Mouse (Mus musculus) CH12.LX (cell line): Measurements from ENCODE around the gene Med13. TPM values are rescaled to one million over a fixed set of nuclear protein-coding genes. Genes with fewer than 3 reads are reported as not detected.

Experiments used
- DNase-seq: peaks from one replicate; pipeline ENCODE4 v3.0.0-alpha.2; 2013; ENCODE audit errors: extremely low read depth
- H3K27ac ChIP-seq: 2 replicates; pipeline ENCODE4 v1.5.1; 2012; ENCODE audit warnings: low read depth, mild to moderate bottlenecking, control low read depth, moderate library complexity; ENCODE audit not compliant: insufficient read depth
- H3K27me3 ChIP-seq: replicated peaks from 2 replicates; pipeline ENCODE3; 2012; ENCODE audit warnings: inconsistent platforms
- H3K36me3 ChIP-seq, 2 experiments: replicated peaks in 1 of 2; 2 replicates each; pipeline versions ENCODE3 to v1.6.1; 2012; ENCODE audit warnings: inconsistent platforms in 1 of 2, low read length in 1 of 2, mild to moderate bottlenecking in 1 of 2, mixed read lengths in 1 of 2, moderate library complexity in 1 of 2; ENCODE audit not compliant: control insufficient read depth in 1 of 2, insufficient read depth in 1 of 2
- H3K4me1 ChIP-seq, 2 experiments: 2 replicates each; pipeline ENCODE4 v1.6.1; 2012; ENCODE audit warnings: inconsistent platforms in 1 of 2, moderate library complexity in 1 of 2; ENCODE audit not compliant: insufficient read depth in 2 of 2, control insufficient read depth in 1 of 2
- H3K4me2 ChIP-seq: 2 replicates; pipeline ENCODE4 v1.6.1; 2012; ENCODE audit warnings: low read depth, mild to moderate bottlenecking, control low read depth; ENCODE audit not compliant: poor library complexity, insufficient read depth, severe bottlenecking
- H3K4me3 ChIP-seq, 3 experiments: fragments of 150-350 bp in 1 of 3; sonication (generic) in 1 of 3; replicated peaks in 1 of 3; 2 replicates each; pipeline versions ENCODE3 to v1.5.1; 2011 to 2012; ENCODE audit warnings: low read depth in 2 of 3, low read length in 2 of 3, mild to moderate bottlenecking in 2 of 3, moderate library complexity in 2 of 3, control low read depth in 1 of 3, improper control_type of control experiment in 1 of 3, inconsistent platforms in 1 of 3, mixed read lengths in 1 of 3; ENCODE audit not compliant: poor library complexity in 1 of 3
- H3K79me2 ChIP-seq: replicated peaks from 2 replicates; pipeline ENCODE4 v1.6.1; 2012; ENCODE audit warnings: mild to moderate bottlenecking, moderate library complexity; ENCODE audit not compliant: control insufficient read depth, poor library complexity, insufficient read depth, severe bottlenecking; ENCODE audit errors: extremely low read depth
- H3K9ac ChIP-seq: 2 replicates; pipeline ENCODE4 v1.6.1; 2012; ENCODE audit warnings: low read depth, mild to moderate bottlenecking, control low read depth, moderate library complexity; ENCODE audit not compliant: insufficient read depth
- H3K9me3 ChIP-seq: replicated peaks from 2 replicates; pipeline ENCODE3; 2012; ENCODE audit warnings: low read length, inconsistent platforms, mixed read lengths
- BHLHE40 ChIP-seq: IDR thresholded peaks from 2 replicates; pipeline ENCODE4 v1.6.1; 2011; ENCODE audit warnings: mild to moderate bottlenecking, low read depth, low read length, improper control_type of control experiment
- CHD1 ChIP-seq: IDR thresholded peaks from 2 replicates; pipeline ENCODE4 v1.6.1; 2012; ENCODE audit warnings: low read depth, low read length, improper control_type of control experiment, inconsistent platforms
- CHD2 ChIP-seq: IDR thresholded peaks from 2 replicates; pipeline ENCODE4 v1.6.1; 2011; ENCODE audit warnings: low read length, improper control_type of control experiment
- CTCF ChIP-seq, 2 experiments: IDR thresholded peaks in 1 of 2; conservative IDR thresholded peaks in 1 of 2; 2 replicates each; pipeline ENCODE4 v1.5.1; 2011 to 2012; ENCODE audit warnings: low read depth in 2 of 2, low read length in 2 of 2, improper control_type of control experiment in 1 of 2, inconsistent platforms in 1 of 2, mild to moderate bottlenecking in 1 of 2, moderate library complexity in 1 of 2
- E2F4 ChIP-seq: IDR thresholded peaks from 2 replicates; pipeline ENCODE4 v1.6.1; 2011; ENCODE audit warnings: low read depth, low read length, improper control_type of control experiment; ENCODE audit not compliant: insufficient replicate concordance
- ELF1 ChIP-seq: IDR thresholded peaks from 2 replicates; pipeline ENCODE4 v1.6.1; 2014; ENCODE audit warnings: low read depth, mild to moderate bottlenecking, inconsistent platforms, low read length, improper control_type of control experiment
- EP300 ChIP-seq: IDR thresholded peaks from 2 replicates; pipeline ENCODE4 v1.6.1; 2011; ENCODE audit warnings: low read length, improper control_type of control experiment
- ETS1 ChIP-seq: conservative IDR thresholded peaks from 2 replicates; pipeline ENCODE4 v1.6.1; 2012; ENCODE audit warnings: low read depth, mild to moderate bottlenecking, inconsistent platforms, low read length, improper control_type of control experiment, moderate library complexity
- GABPA ChIP-seq: IDR thresholded peaks from 2 replicates; pipeline ENCODE4 v1.6.1; 2012; ENCODE audit warnings: low read depth, low read length, improper control_type of control experiment, inconsistent platforms; ENCODE audit not compliant: insufficient replicate concordance
- HCFC1 ChIP-seq: IDR thresholded peaks from 2 replicates; pipeline ENCODE4 v1.6.1; 2012; ENCODE audit warnings: low read depth, mild to moderate bottlenecking, inconsistent platforms, low read length, improper control_type of control experiment
- IRF4 ChIP-seq: IDR thresholded peaks from 2 replicates; pipeline ENCODE4 v1.6.1; 2014; ENCODE audit warnings: low read depth, mild to moderate bottlenecking, inconsistent platforms, low read length, improper control_type of control experiment
- JUN ChIP-seq: IDR thresholded peaks from 2 replicates; pipeline ENCODE4 v1.6.1; 2011; ENCODE audit warnings: low read depth, mild to moderate bottlenecking, low read length, improper control_type of control experiment, moderate library complexity; ENCODE audit not compliant: insufficient read depth
- JUND ChIP-seq: conservative IDR thresholded peaks from 2 replicates; pipeline ENCODE4 v1.6.1; 2011; ENCODE audit warnings: low read depth, low read length, improper control_type of control experiment
- KAT2A ChIP-seq: IDR thresholded peaks from 2 replicates; pipeline ENCODE4 v1.6.1; 2012; ENCODE audit warnings: low read length, improper control_type of control experiment, inconsistent platforms; ENCODE audit not compliant: insufficient replicate concordance
- MAFK ChIP-seq: IDR thresholded peaks from 2 replicates; pipeline ENCODE4 v1.6.1; 2011; ENCODE audit warnings: low read length, improper control_type of control experiment; ENCODE audit not compliant: insufficient replicate concordance
- MAX ChIP-seq: IDR thresholded peaks from 2 replicates; pipeline ENCODE4 v1.6.1; 2011; ENCODE audit warnings: low read length, improper control_type of control experiment
- MAZ ChIP-seq: IDR thresholded peaks from 2 replicates; pipeline ENCODE4 v1.6.1; 2012; ENCODE audit warnings: low read depth, mild to moderate bottlenecking, inconsistent platforms, low read length, improper control_type of control experiment, moderate library complexity
- MEF2A ChIP-seq: IDR thresholded peaks from 2 replicates; pipeline ENCODE4 v1.6.1; 2014; ENCODE audit warnings: low read depth, mild to moderate bottlenecking, inconsistent platforms, low read length, improper control_type of control experiment, borderline replicate concordance
- MXI1 ChIP-seq: IDR thresholded peaks from 2 replicates; pipeline ENCODE4 v1.6.1; 2011; ENCODE audit warnings: mild to moderate bottlenecking, low read depth, low read length, improper control_type of control experiment
- MYC ChIP-seq: IDR thresholded peaks from 2 replicates; pipeline ENCODE4 v1.6.1; 2011; ENCODE audit warnings: low read depth, mild to moderate bottlenecking, improper control_type of control experiment, low read length
- NELFE ChIP-seq: IDR thresholded peaks from 2 replicates; pipeline ENCODE4 v1.6.1; 2011; ENCODE audit warnings: low read depth, low read length, improper control_type of control experiment
- NRF1 ChIP-seq: IDR thresholded peaks from 2 replicates; pipeline ENCODE4 v1.6.1; 2014; ENCODE audit warnings: low read depth, mild to moderate bottlenecking, inconsistent platforms, low read length, improper control_type of control experiment, moderate library complexity
- PAX5 ChIP-seq: IDR thresholded peaks from 2 replicates; pipeline ENCODE4 v1.6.1; 2012; ENCODE audit warnings: low read length, inconsistent platforms, mixed read lengths
- POLR2A ChIP-seq: IDR thresholded peaks from 2 replicates; pipeline ENCODE4 v1.6.1; 2011; ENCODE audit warnings: low read depth, mild to moderate bottlenecking, improper control_type of control experiment, low read length
- POLR2AphosphoS2 ChIP-seq: IDR thresholded peaks from 2 replicates; pipeline ENCODE4 v1.6.1; 2011; ENCODE audit warnings: low read depth, low read length, improper control_type of control experiment
- RAD21 ChIP-seq: IDR thresholded peaks from 2 replicates; pipeline ENCODE4 v1.6.1; 2011; ENCODE audit warnings: low read depth, mild to moderate bottlenecking, low read length, improper control_type of control experiment, moderate library complexity
- RCOR1 ChIP-seq: conservative IDR thresholded peaks from 2 replicates; pipeline ENCODE4 v1.6.1; 2012; ENCODE audit warnings: low read depth, mild to moderate bottlenecking, inconsistent platforms, low read length, improper control_type of control experiment
- SIN3A ChIP-seq: IDR thresholded peaks from 2 replicates; pipeline ENCODE4 v1.6.1; 2012; ENCODE audit warnings: low read length, improper control_type of control experiment, inconsistent platforms
- SMC3 ChIP-seq: IDR thresholded peaks from 2 replicates; pipeline ENCODE4 v1.6.1; 2011; ENCODE audit warnings: low read depth, low read length, improper control_type of control experiment
- TBP ChIP-seq: conservative IDR thresholded peaks from 2 replicates; pipeline ENCODE4 v1.6.1; 2011; ENCODE audit warnings: low read depth, low read length, improper control_type of control experiment
- TCF12 ChIP-seq: IDR thresholded peaks from 2 replicates; pipeline ENCODE4 v1.6.1; 2014; ENCODE audit warnings: low read depth, mild to moderate bottlenecking, inconsistent platforms, low read length, improper control_type of control experiment
- UBTF ChIP-seq: IDR thresholded peaks from 2 replicates; pipeline ENCODE4 v1.6.1; 2012; ENCODE audit warnings: low read depth, mild to moderate bottlenecking, inconsistent platforms, low read length, improper control_type of control experiment, moderate library complexity
- USF1 ChIP-seq: IDR thresholded peaks from 2 replicates; pipeline ENCODE4 v1.6.1; 2014; ENCODE audit warnings: low read depth, mild to moderate bottlenecking, inconsistent platforms, low read length, improper control_type of control experiment
- USF2 ChIP-seq: conservative IDR thresholded peaks from 2 replicates; pipeline ENCODE4 v1.6.1; 2011; ENCODE audit warnings: low read depth, low read length, improper control_type of control experiment
- ZC3H11A ChIP-seq: IDR thresholded peaks from 2 replicates; pipeline ENCODE4 v1.6.1; 2012; ENCODE audit warnings: low read depth, mild to moderate bottlenecking, inconsistent platforms, low read length, improper control_type of control experiment
- ZKSCAN1 ChIP-seq: IDR thresholded peaks from 2 replicates; pipeline ENCODE4 v1.6.1; 2012; ENCODE audit warnings: low read depth, inconsistent platforms, low read length, improper control_type of control experiment, borderline replicate concordance
- ZMIZ1 ChIP-seq: IDR thresholded peaks from 2 replicates; pipeline ENCODE4 v1.6.1; 2012; ENCODE audit warnings: low read depth, mild to moderate bottlenecking, inconsistent platforms, low read length, improper control_type of control experiment
- ZNF384 ChIP-seq: IDR thresholded peaks from 2 replicates; pipeline ENCODE4 v1.6.1; 2012; ENCODE audit warnings: low read depth, low read length, improper control_type of control experiment, inconsistent platforms
- dilution Hi-C: fragments of 300-500 bp; cut with MboI; formaldehyde crosslinking; loops from 2 replicates; pipeline ENCODE4 v1.14.3; 2020; ENCODE audit warnings: low sequenced_read_pairs; ENCODE audit not compliant: extremely low pct_unique_long_range_greater_than_20kb, extremely low pct_ligation_motif_present
- in situ Hi-C: fragments of 300-500 bp; cut with MboI; formaldehyde crosslinking; loops from 3 replicates; pipeline ENCODE4 v1.14.3; 2019; ENCODE audit warnings: low sequenced_read_pairs, low pct_ligation_motif_present, low pct_unique_long_range_greater_than_20kb, mixed read lengths
- polyA plus RNA-seq: library from polyadenylated mRNA; unstranded; fragments of >175 nt; gene quantifications from 2 replicates; pipeline ENCODE4 v1.2.1, GENCODE M21; 2012; ENCODE audit warnings: low read depth; ENCODE audit not compliant: insufficient read length
- total RNA-seq, 2 experiments: library from RNA; depleted of rRNA; stranded (reverse); fragments of 300-350 nt in 1 of 2; fragments of >200 nt in 1 of 2; gene quantifications; 2 replicates each; pipeline ENCODE4 v1.2.3; 2012 to 2014

The Med13 gene
- total and polyA plus RNA-seq, 3 experiments, result 37.9 to 47.6 (median 41.5) TPM

DNA sequence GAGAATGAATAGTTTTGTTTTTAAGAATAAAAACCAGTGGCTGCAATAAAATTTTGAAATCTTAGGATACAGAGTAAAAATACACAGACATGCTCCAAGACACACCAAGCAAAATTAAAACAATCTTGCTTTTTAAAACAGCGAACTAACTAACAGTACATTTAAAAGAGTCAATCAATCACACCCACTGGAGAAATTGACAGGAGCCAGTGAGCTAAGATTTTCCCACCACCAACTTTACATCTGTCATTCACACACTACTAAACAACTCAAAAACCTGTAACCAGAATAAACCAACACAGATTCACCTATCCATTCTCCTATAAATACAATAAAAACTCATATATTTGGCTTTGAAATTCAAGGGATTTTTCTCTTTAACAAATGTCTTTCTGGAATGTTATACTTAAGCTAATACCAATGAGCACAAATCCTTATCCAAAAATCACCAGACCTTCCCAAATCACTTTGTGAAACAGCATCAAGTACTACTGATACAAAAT lies 6.7 kb downstream of the Med13 start:
- H3K4me3 ChIP-seq, result no peak overlapping the region
- H3K27ac ChIP-seq, result no peak overlapping the region
- peaks cover 18 to 55% of the 10 kb centered on the region in 2 experiments for H3K36me3 ChIP-seq
- peaks cover 71% of the 10 kb centered on the region for H3K79me2 ChIP-seq
- no peak for TF ChIP-seq MAZ
- no peak for TF ChIP-seq HCFC1
- no peak for TF ChIP-seq NRF1
- TF ChIP-seq USF1, result no peak
- no peak for TF ChIP-seq SMC3
- TF ChIP-seq GABPA, result no peak
- no peak for TF ChIP-seq ZMIZ1
- no peak for TF ChIP-seq TBP
- no peak for TF ChIP-seq NELFE
- no peak for TF ChIP-seq TCF12
- no peak for TF ChIP-seq E2F4
- no peak for TF ChIP-seq USF2
- no peak for TF ChIP-seq UBTF
- peak; percentile 85 for TF ChIP-seq SIN3A
- no peak for TF ChIP-seq CHD2
- no peak for TF ChIP-seq POLR2AphosphoS2
- no peak for TF ChIP-seq MYC
- 0 out of 2 replicates have a peak, but pooled peaks have one; percentile 14 for TF ChIP-seq MXI1
- no peak for TF ChIP-seq ZNF384
- peak; percentile 76; the same call in 1 of the 2 replicates for TF ChIP-seq CHD1
- peak; percentile 76 for TF ChIP-seq JUND
- no peak for TF ChIP-seq ZKSCAN1
- no peak for TF ChIP-seq ZC3H11A
- no peak for TF ChIP-seq BHLHE40
- TF ChIP-seq EP300, result peak; percentile 46; the same call in 1 of the 2 replicates
- TF ChIP-seq MAFK, result no peak
- TF ChIP-seq MAX, result no peak
- TF ChIP-seq RAD21, result no peak
- no peak for TF ChIP-seq ELF1
- no peak for TF ChIP-seq PAX5
- TF ChIP-seq CTCF (conservative IDR thresholded peaks at IDR 0.05 in 1 of 2, IDR thresholded peaks at IDR 0.05 in 1 of 2; ENCODE audit: low read depth in 2 of 2, low read length in 2 of 2), result no peak
- no peak for TF ChIP-seq MEF2A
- no peak for TF ChIP-seq KAT2A
- TF ChIP-seq POLR2A, result no peak
- peak; percentile 46; the same call in 1 of the 2 replicates for TF ChIP-seq JUN
- peak; percentile 72; the same call in 1 of the 2 replicates for TF ChIP-seq ETS1
- TF ChIP-seq IRF4, result no peak
- no peak for TF ChIP-seq RCOR1
- no peak overlapping the region; the same call in 1 of the 2 replicates for H3K9ac ChIP-seq
- dilution Hi-C loops, result no loop called here
- DNase-seq, result peak; percentile 29
- no peaks in the 10 kb centered on the region for H3K9me3 ChIP-seq
- peaks cover 10 to 91% of the 10 kb centered on the region in 2 experiments for H3K4me1 ChIP-seq
- H3K4me2 ChIP-seq, result peak overlapping the region; percentile 61
- in situ Hi-C loops, result no loop called here
- no peaks in the 10 kb centered on the region for H3K27me3 ChIP-seq
